Mouse (Mus musculus): ENCODE results near the gene Cd82.

DNA sequence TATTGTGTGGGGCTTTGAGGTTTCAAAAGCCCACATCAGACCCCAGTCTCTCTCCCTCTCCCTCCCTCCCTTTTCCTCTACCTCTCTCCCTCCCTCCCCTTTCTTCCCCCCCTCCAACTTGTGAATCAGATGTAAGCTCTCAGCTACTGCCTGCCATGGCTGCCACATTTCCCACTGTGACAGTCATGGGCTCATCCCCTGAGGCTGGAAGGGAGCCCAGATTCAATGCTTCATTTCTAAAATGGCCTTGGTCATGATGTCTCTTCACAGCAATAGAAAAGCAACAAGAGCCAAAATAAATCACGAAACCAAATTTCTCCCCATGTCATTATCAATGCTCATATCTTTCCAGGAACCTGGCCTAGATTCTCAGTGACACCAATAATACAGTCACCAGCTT, 47.9 kb upstream of the Cd82 start:
- TF ChIP-seq TAL1 (IDR thresholded peaks at IDR 0.05; ENCODE audit: low read length) = no peak
- TF ChIP-seq GATA1 (IDR thresholded peaks at IDR 0.05; ENCODE audit: low read length) = no peak
